Mouse (Mus musculus): Measurements from ENCODE around the gene Cnksr3. TPM values are rescaled to one million over a fixed set of nuclear protein-coding genes. Genes with fewer than 3 reads are reported as not detected.

Cnksr3 gene
- polyA plus RNA-seq, 1 experiment from 2014 or later: 7.4 TPM

- H3K36me3 ChIP-seq (ENCODE audit: control insufficient read depth, insufficient read depth, low read length): no peaks in the 10 kb centered on the region
- H3K4me3 ChIP-seq (ENCODE audit: low read depth, low read length): peak overlapping the region; percentile 68
- peak overlapping the region; percentile 81 for H3K9ac ChIP-seq (ENCODE audit: low read length)
- peaks cover 11% of the 10 kb centered on the region for H3K4me1 ChIP-seq (ENCODE audit: control insufficient read depth, insufficient read depth, low read length)
- no peak for DNase-seq (ENCODE audit: low spot score, missing footprints)
- WGBS: 28% methylated on average over 10 of the region's 10 CpGs
- peak; percentile 25 for ATAC-seq (ENCODE audit: low FRiP score)
- no peak overlapping the region for H3K27ac ChIP-seq (ENCODE audit: low read depth, low read length)
- H3K9me3 ChIP-seq (ENCODE audit: control insufficient read depth, low read length): no peaks in the 10 kb centered on the region
- no peaks in the 10 kb centered on the region for H3K27me3 ChIP-seq (ENCODE audit: control insufficient read depth, insufficient read depth, low read length)
- peak overlapping the region; percentile 92 for H3K4me2 ChIP-seq
Observed at GRCm38 (mm10) chr10:7212537-7212936, 500 bp upstream of the Cnksr3 start.

- Histone ChIP-seq H3K27me3 (ENCODE audit: control insufficient read depth, insufficient read depth, low read length) (no peaks in the 10 kb centered on the region), H3K4me3 (ENCODE audit: low read depth, low read length) (peak overlapping the region; percentile 68), H3K9ac (ENCODE audit: low read length) (peak overlapping the region; percentile 81), H3K9me3 (ENCODE audit: control insufficient read depth, low read length) (no peaks in the 10 kb centered on the region), H3K4me2 (peak overlapping the region; percentile 92), H3K4me1 (ENCODE audit: control insufficient read depth, insufficient read depth, low read length) (peaks cover 11% of the 10 kb centered on the region), H3K36me3 (ENCODE audit: control insufficient read depth, insufficient read depth, low read length) (no peaks in the 10 kb centered on the region), H3K27ac (ENCODE audit: low read depth, low read length) (no peak overlapping the region)
- WGBS: under 1% methylated on average over 41 of the region's 41 CpGs
- DNase-seq (ENCODE audit: low spot score, missing footprints): peak; percentile 98
- peak; percentile 89 for ATAC-seq (ENCODE audit: low FRiP score)
Observed at GRCm38 (mm10) chr10:7210991-7211695, 894 bp downstream of the Cnksr3 start.

- no peaks in the 10 kb centered on the region for H3K36me3 ChIP-seq (ENCODE audit: control insufficient read depth, insufficient read depth, low read length)
- 71% methylated on average over 5 of the region's 5 CpGs for WGBS
- H3K4me2 ChIP-seq: peak overlapping the region; percentile 92
- peaks cover 11% of the 10 kb centered on the region for H3K4me1 ChIP-seq (ENCODE audit: control insufficient read depth, insufficient read depth, low read length)
- peak overlapping the region; percentile 81; the same call in 1 of the 2 replicates for H3K9ac ChIP-seq (ENCODE audit: low read length)
- DNase-seq (ENCODE audit: low spot score, missing footprints): peak; percentile 82
- ATAC-seq (ENCODE audit: low FRiP score): no peak
- peak overlapping the region; percentile 68 for H3K4me3 ChIP-seq (ENCODE audit: low read depth, low read length)
- no peaks in the 10 kb centered on the region for H3K9me3 ChIP-seq (ENCODE audit: control insufficient read depth, low read length)
- no peak overlapping the region for H3K27ac ChIP-seq (ENCODE audit: low read depth, low read length)
- H3K27me3 ChIP-seq (ENCODE audit: control insufficient read depth, insufficient read depth, low read length): no peaks in the 10 kb centered on the region
Observed at GRCm38 (mm10) chr10:7209691-7210455, 2.2 kb downstream of the Cnksr3 start.

GRCm38 (mm10) chr10:7208859-7209441 is 3.1 kb downstream of the Cnksr3 start:
- Histone ChIP-seq H3K9me3 (ENCODE audit: control insufficient read depth, low read length) (no peaks in the 10 kb centered on the region), H3K4me1 (ENCODE audit: control insufficient read depth, insufficient read depth, low read length) (peaks cover 11% of the 10 kb centered on the region), H3K9ac (ENCODE audit: low read length) (no peak overlapping the region), H3K27ac (ENCODE audit: low read depth, low read length) (no peak overlapping the region), H3K4me3 (ENCODE audit: low read depth, low read length) (no peak overlapping the region), H3K4me2 (no peak overlapping the region), H3K27me3 (ENCODE audit: control insufficient read depth, insufficient read depth, low read length) (no peaks in the 10 kb centered on the region), H3K36me3 (ENCODE audit: control insufficient read depth, insufficient read depth, low read length) (no peaks in the 10 kb centered on the region)
- 81% methylated on average over 10 of the region's 10 CpGs for WGBS
- ATAC-seq (ENCODE audit: low FRiP score): no peak
- DNase-seq (ENCODE audit: low spot score, missing footprints): peak; percentile 72

- ATAC-seq (ENCODE audit: low FRiP score) (no peak), DNase-seq (ENCODE audit: low spot score, missing footprints) (peak; percentile 77)
- H3K27me3 ChIP-seq (ENCODE audit: control insufficient read depth, insufficient read depth, low read length): no peaks in the 10 kb centered on the region
- H3K4me3 ChIP-seq (ENCODE audit: low read depth, low read length): no peak overlapping the region
- no peak overlapping the region for H3K27ac ChIP-seq (ENCODE audit: low read depth, low read length)
- H3K36me3 ChIP-seq (ENCODE audit: control insufficient read depth, insufficient read depth, low read length): no peaks in the 10 kb centered on the region
- H3K9ac ChIP-seq (ENCODE audit: low read length): no peak overlapping the region
- H3K4me1 ChIP-seq (ENCODE audit: control insufficient read depth, insufficient read depth, low read length): peaks cover 5% of the 10 kb centered on the region
- H3K4me2 ChIP-seq: no peak overlapping the region
- H3K9me3 ChIP-seq (ENCODE audit: control insufficient read depth, low read length): no peaks in the 10 kb centered on the region
- WGBS: 70% methylated on average over 11 of the region's 11 CpGs
Observed at GRCm38 (mm10) chr10:7207301-7207700, 4.7 kb downstream of the Cnksr3 start.

GRCm38 (mm10) chr10:7206571-7206970 is 5.5 kb downstream of the Cnksr3 start:
- Histone ChIP-seq H3K27me3 (ENCODE audit: control insufficient read depth, insufficient read depth, low read length) (no peaks in the 10 kb centered on the region), H3K4me2 (no peak overlapping the region), H3K9me3 (ENCODE audit: control insufficient read depth, low read length) (no peaks in the 10 kb centered on the region), H3K27ac (ENCODE audit: low read depth, low read length) (no peak overlapping the region), H3K9ac (ENCODE audit: low read length) (no peak overlapping the region), H3K4me1 (ENCODE audit: control insufficient read depth, insufficient read depth, low read length) (peaks cover 5% of the 10 kb centered on the region), H3K4me3 (ENCODE audit: low read depth, low read length) (no peak overlapping the region), H3K36me3 (ENCODE audit: control insufficient read depth, insufficient read depth, low read length) (no peaks in the 10 kb centered on the region)
- 90% methylated on average over 7 of the region's 7 CpGs for WGBS
- no peak for ATAC-seq (ENCODE audit: low FRiP score)
- DNase-seq (ENCODE audit: low spot score, missing footprints): peak; percentile 57

- Histone ChIP-seq H3K4me1 (ENCODE audit: control insufficient read depth, insufficient read depth, low read length) (peaks cover 5% of the 10 kb centered on the region), H3K27me3 (ENCODE audit: control insufficient read depth, insufficient read depth, low read length) (no peaks in the 10 kb centered on the region), H3K9ac (ENCODE audit: low read length) (no peak overlapping the region), H3K36me3 (ENCODE audit: control insufficient read depth, insufficient read depth, low read length) (no peaks in the 10 kb centered on the region), H3K27ac (ENCODE audit: low read depth, low read length) (no peak overlapping the region), H3K9me3 (ENCODE audit: control insufficient read depth, low read length) (no peaks in the 10 kb centered on the region), H3K4me2 (no peak overlapping the region), H3K4me3 (ENCODE audit: low read depth, low read length) (no peak overlapping the region)
- WGBS: 81% methylated on average over 3 of the region's 3 CpGs
- ATAC-seq (ENCODE audit: low FRiP score): no peak
- no peak for DNase-seq (ENCODE audit: low spot score, missing footprints)
Observed at GRCm38 (mm10) chr10:7205576-7205975, 6.5 kb downstream of the Cnksr3 start.

- H3K4me1 ChIP-seq (ENCODE audit: control insufficient read depth, insufficient read depth, low read length): peaks cover under 1% of the 10 kb centered on the region; the same call in 1 of the 2 replicates
- H3K4me2 ChIP-seq: no peak overlapping the region
- ATAC-seq (ENCODE audit: low FRiP score) (no peak), DNase-seq (ENCODE audit: low spot score, missing footprints) (no peak)
- H3K27ac ChIP-seq (ENCODE audit: low read depth, low read length): no peak overlapping the region
- H3K9ac ChIP-seq (ENCODE audit: low read length): no peak overlapping the region
- H3K4me3 ChIP-seq (ENCODE audit: low read depth, low read length): no peak overlapping the region
- H3K36me3 ChIP-seq (ENCODE audit: control insufficient read depth, insufficient read depth, low read length): no peaks in the 10 kb centered on the region
- WGBS: 81% methylated on average over 3 of the region's 3 CpGs
- no peaks in the 10 kb centered on the region for H3K9me3 ChIP-seq (ENCODE audit: control insufficient read depth, low read length)
- H3K27me3 ChIP-seq (ENCODE audit: control insufficient read depth, insufficient read depth, low read length): no peaks in the 10 kb centered on the region
Observed at GRCm38 (mm10) chr10:7204953-7205352, 7.1 kb downstream of the Cnksr3 start.

- Histone ChIP-seq H3K36me3 (ENCODE audit: control insufficient read depth, insufficient read depth, low read length) (no peaks in the 10 kb centered on the region), H3K4me1 (ENCODE audit: control insufficient read depth, insufficient read depth, low read length) (no peaks in the 10 kb centered on the region), H3K4me2 (no peak overlapping the region), H3K27me3 (ENCODE audit: control insufficient read depth, insufficient read depth, low read length) (no peaks in the 10 kb centered on the region), H3K27ac (ENCODE audit: low read depth, low read length) (no peak overlapping the region), H3K9me3 (ENCODE audit: control insufficient read depth, low read length) (no peaks in the 10 kb centered on the region), H3K4me3 (ENCODE audit: low read depth, low read length) (no peak overlapping the region), H3K9ac (ENCODE audit: low read length) (no peak overlapping the region)
- WGBS: 92% methylated on average over 9 of the region's 9 CpGs
- ATAC-seq (ENCODE audit: low FRiP score): no peak
- DNase-seq (ENCODE audit: low spot score, missing footprints): peak; percentile 61
Observed at GRCm38 (mm10) chr10:7202576-7202975, 9.5 kb downstream of the Cnksr3 start.
